Mouse (Mus musculus): ENCODE data around the gene Rabgap1l.

DNA sequence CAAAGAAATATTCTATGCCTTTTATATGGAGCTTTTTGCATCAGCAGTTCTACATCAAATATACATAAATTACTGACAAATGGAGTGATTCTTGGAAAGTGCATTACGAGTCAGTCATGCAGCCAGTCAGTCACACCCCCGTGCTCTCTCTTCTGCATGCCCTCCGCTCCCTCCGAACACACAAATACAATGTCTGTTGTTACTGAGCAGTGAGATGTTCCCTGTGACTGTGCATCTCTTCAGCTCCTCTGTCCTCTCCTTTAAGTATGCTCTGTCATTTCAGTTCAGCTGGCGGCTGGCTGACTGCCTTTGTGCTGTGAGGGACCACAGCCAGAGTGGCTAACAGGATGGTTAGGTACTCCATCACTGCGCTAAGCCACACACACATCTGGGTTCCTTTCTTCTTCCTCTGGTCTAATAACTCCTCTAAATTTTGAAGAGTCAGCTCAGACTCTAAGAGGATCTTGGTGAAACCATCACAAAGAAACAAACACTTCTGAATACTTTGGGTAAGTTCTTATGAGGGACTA is 488.0 kb downstream of the Rabgap1l start:
- no peak for TF ChIP-seq POLR2A (IDR thresholded peaks at IDR 0.05; ENCODE audit: control insufficient read depth, extremely low read depth, insufficient read depth, low read length, poor library complexity)
- TF ChIP-seq CTCF (IDR thresholded peaks at IDR 0.05; ENCODE audit: borderline replicate concordance, control insufficient read depth, extremely low read depth, insufficient read depth, low read length, poor library complexity), result no peak

All from thymus, adult 2 months (tissue).